In genomic region chr1:25057656-25058055, GRCm38 (mm10) we compare ENCODE assay signal across 17 mouse cellular contexts.
DNase-seq lines count a peak whose midpoint lies in the region; ATAC-seq lines count a peak whose summit lies in the region.
"Had no signal": no experiment of that assay in that cellular context is flagged by ENCODE, and none has a peak within 500 bp of the region (broad histone marks: within the 10 kb centered on the region; RNA-seq: fewer than 3 reads in every experiment).

No protein-coding gene starts in this region.

- H3K4me2 ChIP-seq in forebrain, embryonic 16.5 days (ENCODE audit: low read length), result no peak overlapping the region
- no peak overlapping the region for H3K4me2 ChIP-seq in midbrain, embryonic 16.5 days (ENCODE audit: low read length)
- no peak overlapping the region for H3K4me2 ChIP-seq in midbrain, embryonic 13.5 days (replicated peaks)
- no peak overlapping the region for H3K4me2 ChIP-seq in lung, embryonic 15.5 days
- H3K4me2 ChIP-seq: hindbrain, embryonic 15.5 days; liver, embryonic 13.5 days; neural tube, embryonic 15.5 days had no signal

- H3K4me1 ChIP-seq in forebrain, embryonic 16.5 days (replicated peaks; ENCODE audit: control insufficient read depth, insufficient read depth, low read length), result peaks cover 6% of the 10 kb centered on the region
- H3K4me1 ChIP-seq in forebrain, embryonic 10.5 days, result no peaks in the 10 kb centered on the region
- H3K4me1 ChIP-seq in midbrain, embryonic 16.5 days (ENCODE audit: control insufficient read depth, insufficient read depth, low read length), result no peaks in the 10 kb centered on the region
- H3K4me1 ChIP-seq in midbrain, embryonic 13.5 days (replicated peaks), result no peaks in the 10 kb centered on the region
- 0 out of 2 replicates have a peak, but pooled peaks cover 4% of the 10 kb centered on the region for H3K4me1 ChIP-seq in lung, embryonic 15.5 days
- H3K4me1 ChIP-seq: hindbrain, embryonic 15.5 days; liver, embryonic 13.5 days had no signal

- peak; percentile 62 for ATAC-seq in forebrain, embryonic 16.5 days
- no peak for ATAC-seq in midbrain, embryonic 16.5 days
- no peak for ATAC-seq in midbrain, embryonic 13.5 days
- ATAC-seq in lung, embryonic 15.5 days (ENCODE audit: borderline replicate concordance, extremely low read depth, low FRiP score, low TSS enrichment), result peak; percentile 82; the same call in 1 of the 2 replicates
- no peak for ATAC-seq in megakaryocyte, adult 5-6 weeks (ENCODE audit: poor library complexity, severe bottlenecking)

- intact Hi-C loops in gastrocnemius, postnatal 36 days (cut with DNase I), result no loop called here

- H3K9ac ChIP-seq in forebrain, embryonic 16.5 days (replicated peaks; ENCODE audit: low read depth, low read length), result no peak overlapping the region
- H3K9ac ChIP-seq in midbrain, embryonic 16.5 days (ENCODE audit: low read depth, low read length), result no peak overlapping the region
- no peak overlapping the region for H3K9ac ChIP-seq in midbrain, embryonic 13.5 days (replicated peaks)
- no peak overlapping the region for H3K9ac ChIP-seq in lung, embryonic 15.5 days
- H3K9ac ChIP-seq: hindbrain, embryonic 15.5 days; liver, embryonic 13.5 days; neural tube, embryonic 15.5 days had no signal

- WGBS in forebrain, embryonic 16.5 days, result 42% methylated on average over 2 of the region's 2 CpGs
- WGBS in forebrain, embryonic 10.5 days, result 80% methylated on average over 2 of the region's 2 CpGs
- WGBS in midbrain, embryonic 16.5 days, result 83% methylated on average over 2 of the region's 2 CpGs
- WGBS in midbrain, embryonic 13.5 days, result 79% methylated on average over 2 of the region's 2 CpGs
- 37% methylated on average over 2 of the region's 2 CpGs for WGBS in lung, embryonic 15.5 days

- H3K4me3 ChIP-seq in forebrain, embryonic 16.5 days (replicated peaks; ENCODE audit: low read length), result no peak overlapping the region
- no peak overlapping the region for H3K4me3 ChIP-seq in forebrain, embryonic 10.5 days
- no peak overlapping the region for H3K4me3 ChIP-seq in midbrain, embryonic 16.5 days (ENCODE audit: low read depth, low read length)
- H3K4me3 ChIP-seq in midbrain, embryonic 13.5 days (replicated peaks), result no peak overlapping the region
- H3K4me3 ChIP-seq in lung, embryonic 15.5 days, result no peak overlapping the region
- H3K4me3 ChIP-seq: gastrocnemius, adult 2 months; hindbrain, embryonic 15.5 days; liver, embryonic 13.5 days; neural tube, embryonic 15.5 days had no signal

- no peaks in the 10 kb centered on the region for H3K36me3 ChIP-seq in forebrain, embryonic 16.5 days (ENCODE audit: control insufficient read depth, insufficient read depth)
- H3K36me3 ChIP-seq in forebrain, embryonic 10.5 days (replicated peaks), result no peaks in the 10 kb centered on the region
- H3K36me3 ChIP-seq in midbrain, embryonic 16.5 days (ENCODE audit: control insufficient read depth, insufficient read depth, low read length), result no peaks in the 10 kb centered on the region
- H3K36me3 ChIP-seq in midbrain, embryonic 13.5 days, result no peaks in the 10 kb centered on the region
- H3K36me3 ChIP-seq in lung, embryonic 15.5 days, result no peaks in the 10 kb centered on the region
- H3K36me3 ChIP-seq: hindbrain, embryonic 15.5 days; liver, embryonic 13.5 days; neural tube, embryonic 15.5 days had no signal

- H3K9me3 ChIP-seq in forebrain, embryonic 16.5 days (ENCODE audit: control insufficient read depth, low read length), result no peaks in the 10 kb centered on the region
- H3K9me3 ChIP-seq in forebrain, embryonic 10.5 days, result no peaks in the 10 kb centered on the region
- H3K9me3 ChIP-seq in midbrain, embryonic 16.5 days (replicated peaks; ENCODE audit: control insufficient read depth, low read length, poor library complexity, severe bottlenecking), result no peaks in the 10 kb centered on the region
- no peaks in the 10 kb centered on the region for H3K9me3 ChIP-seq in midbrain, embryonic 13.5 days
- no peaks in the 10 kb centered on the region for H3K9me3 ChIP-seq in lung, embryonic 15.5 days
- H3K9me3 ChIP-seq: hindbrain, embryonic 15.5 days; liver, embryonic 13.5 days; neural tube, embryonic 15.5 days had no signal

- no peaks in the 10 kb centered on the region for H3K27me3 ChIP-seq in forebrain, embryonic 16.5 days (replicated peaks; ENCODE audit: control insufficient read depth, insufficient read depth, low read length)
- H3K27me3 ChIP-seq in forebrain, embryonic 10.5 days (ENCODE audit: poor library complexity, severe bottlenecking), result no peaks in the 10 kb centered on the region
- no peaks in the 10 kb centered on the region for H3K27me3 ChIP-seq in midbrain, embryonic 16.5 days (ENCODE audit: control insufficient read depth, insufficient read depth, low read depth, low read length)
- H3K27me3 ChIP-seq in midbrain, embryonic 13.5 days, result no peaks in the 10 kb centered on the region
- H3K27me3 ChIP-seq in lung, embryonic 15.5 days, result no peaks in the 10 kb centered on the region
- H3K27me3 ChIP-seq: hindbrain, embryonic 15.5 days; liver, embryonic 13.5 days; neural tube, embryonic 15.5 days had no signal

- DNase-seq in forebrain, embryonic 10.5 days (ENCODE audit: extremely low spot score, low spot score), result no peak
- DNase-seq in frontal cortex, postnatal 25 days (ENCODE audit: low spot score in 2 of 2), result no peak
- DNase-seq in gastrocnemius, postnatal 36 days, result no peak
- DNase-seq: adrenal gland, postnatal 36 days; B cell, adult 2 months; gastrocnemius, adult 2 months; layer of hippocampus, adult 9-11 months; liver, embryonic 13.5 days; right cerebral cortex, adult 18-20 months; thymus, adult 18-20 months had no signal

- H3K27ac ChIP-seq in forebrain, embryonic 16.5 days (ENCODE audit: low read length), result no peak overlapping the region
- H3K27ac ChIP-seq in forebrain, embryonic 10.5 days, result no peak overlapping the region
- H3K27ac ChIP-seq in midbrain, embryonic 16.5 days (ENCODE audit: low read length), result 0 out of 2 replicates have a peak overlapping the region, but pooled peaks have one; percentile 28
- H3K27ac ChIP-seq in midbrain, embryonic 13.5 days, result no peak overlapping the region
- H3K27ac ChIP-seq in lung, embryonic 15.5 days, result no peak overlapping the region
- H3K27ac ChIP-seq: gastrocnemius, adult 2 months; hindbrain, embryonic 15.5 days; liver, embryonic 13.5 days; neural tube, embryonic 15.5 days had no signal

Comparison
In these comparisons a context has a peak if more than half of its experiments do, and no peak if none do; other contexts are left out.
1. ATAC-seq: peak in forebrain, embryonic 16.5 days (single experiment) and lung, embryonic 15.5 days (single experiment); none in midbrain, embryonic 16.5 days (single experiment), midbrain, embryonic 13.5 days (single experiment) and megakaryocyte, adult 5-6 weeks (single experiment).